In the genomic region with DNA sequence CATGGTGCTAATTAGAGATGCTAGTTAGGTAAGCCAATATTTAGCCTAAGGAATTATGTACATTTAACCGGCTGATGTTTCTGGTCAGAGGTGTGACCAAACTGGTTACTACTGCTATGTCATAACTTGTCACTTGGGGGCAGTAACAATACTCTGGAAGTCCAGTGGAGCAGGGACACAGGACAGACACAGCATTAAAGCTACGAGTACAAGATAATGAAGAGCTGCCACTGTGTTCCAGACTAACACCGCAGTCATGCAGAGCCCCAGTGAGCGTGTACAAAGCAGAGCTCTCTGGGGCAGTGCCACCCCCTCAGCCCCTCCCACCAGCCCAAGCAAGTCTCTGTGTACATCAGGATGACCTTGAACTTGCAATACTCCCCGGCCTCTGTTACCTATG, we compare ENCODE assay signal across 7 mouse cellular contexts. TPM values are rescaled to one million over a fixed set of nuclear protein-coding genes. Genes with fewer than 3 reads are reported as not detected.
DNase-seq lines count a peak whose midpoint lies in the region; ATAC-seq and TF ChIP-seq lines count a peak whose summit lies in the region.

No protein-coding gene starts in this region.

- no peaks in the 10 kb centered on the region for H3K4me1 ChIP-seq in limb, embryonic 14.5 days (ENCODE audit: control insufficient read depth, insufficient read depth, low read length)
- no peaks in the 10 kb centered on the region for H3K4me1 ChIP-seq in limb, embryonic 10.5 days
- H3K4me1 ChIP-seq in hindbrain, embryonic 12.5 days = no peaks in the 10 kb centered on the region
- no peaks in the 10 kb centered on the region for H3K4me1 ChIP-seq in thymus, adult 2 months (replicated peaks; ENCODE audit: control insufficient read depth, insufficient read depth, low read length)

- no peaks in the 10 kb centered on the region for H3K9me3 ChIP-seq in limb, embryonic 14.5 days (ENCODE audit: control insufficient read depth, low read length)
- no peaks in the 10 kb centered on the region for H3K9me3 ChIP-seq in limb, embryonic 10.5 days (replicated peaks)
- H3K9me3 ChIP-seq in hindbrain, embryonic 12.5 days (replicated peaks) = no peaks in the 10 kb centered on the region

- H3K9ac ChIP-seq in limb, embryonic 14.5 days (ENCODE audit: low read depth, low read length, severe bottlenecking) = no peak overlapping the region
- H3K9ac ChIP-seq in hindbrain, embryonic 12.5 days = no peak overlapping the region

- WGBS in limb, embryonic 14.5 days = 50% methylated on average over 5 of the region's 5 CpGs
- 70% methylated on average over 5 of the region's 5 CpGs for WGBS in limb, embryonic 10.5 days
- WGBS in hindbrain, embryonic 12.5 days = 53% methylated on average over 5 of the region's 5 CpGs
- WGBS in thymus, adult 2 months = 97% methylated on average over 5 of the region's 5 CpGs

- H3K36me3 ChIP-seq in limb, embryonic 14.5 days (ENCODE audit: control insufficient read depth, insufficient read depth, low read length) = peaks cover 42% of the 10 kb centered on the region
- no peaks in the 10 kb centered on the region for H3K36me3 ChIP-seq in limb, embryonic 10.5 days
- no peaks in the 10 kb centered on the region for H3K36me3 ChIP-seq in hindbrain, embryonic 12.5 days
- peaks cover 11% of the 10 kb centered on the region; the same call in 1 of the 2 replicates for H3K36me3 ChIP-seq in thymus, adult 2 months (ENCODE audit: control insufficient read depth, insufficient read depth, low read length)

- H3K27ac ChIP-seq in limb, embryonic 14.5 days (replicated peaks; ENCODE audit: low read depth, low read length) = no peak overlapping the region
- no peak overlapping the region for H3K27ac ChIP-seq in limb, embryonic 10.5 days
- H3K27ac ChIP-seq in hindbrain, embryonic 12.5 days = no peak overlapping the region
- no peak overlapping the region for H3K27ac ChIP-seq in thymus, adult 2 months (ENCODE audit: control insufficient read depth, insufficient read depth, low read length)

- peak; percentile 37 for DNase-seq in limb, embryonic 14.5 days (ENCODE audit: low spot score)
- no peak for DNase-seq in limb, embryonic 10.5 days (ENCODE audit: low spot score)
- DNase-seq in c-Kit-positive CD71-positive TER-119-negative erythroid progenitor cells, embryonic 14.5 days (ENCODE audit: low read depth) = peak; percentile 11
- no peak for DNase-seq in layer of hippocampus, adult 18-20 months (ENCODE audit: low spot score in 2 of 2)
- no peak for DNase-seq in thymus, adult 2 months

- no peak for ATAC-seq in limb, embryonic 14.5 days (ENCODE audit: low FRiP score, low read depth)
- ATAC-seq in hindbrain, embryonic 12.5 days (ENCODE audit: low FRiP score) = peak; percentile 66; the same call in 1 of the 2 replicates
- peak; percentile 49; the same call in 1 of the 2 replicates for ATAC-seq in megakaryocyte, adult 5-6 weeks (ENCODE audit: poor library complexity, severe bottlenecking)

- H3K27me3 ChIP-seq in limb, embryonic 14.5 days (ENCODE audit: control insufficient read depth, insufficient read depth, low read length) = no peaks in the 10 kb centered on the region
- H3K27me3 ChIP-seq in limb, embryonic 10.5 days (ENCODE audit: low read depth, poor library complexity, severe bottlenecking) = no peaks in the 10 kb centered on the region
- H3K27me3 ChIP-seq in hindbrain, embryonic 12.5 days = no peaks in the 10 kb centered on the region
- H3K27me3 ChIP-seq in thymus, adult 2 months (ENCODE audit: control insufficient read depth, insufficient read depth, low read length) = no peaks in the 10 kb centered on the region

- no peak overlapping the region for H3K4me3 ChIP-seq in limb, embryonic 14.5 days (replicated peaks; ENCODE audit: low read length)
- no peak overlapping the region for H3K4me3 ChIP-seq in limb, embryonic 10.5 days
- H3K4me3 ChIP-seq in hindbrain, embryonic 12.5 days = no peak overlapping the region
- H3K4me3 ChIP-seq in thymus, adult 2 months (ENCODE audit: control insufficient read depth, insufficient read depth, low read length) = no peak overlapping the region

- H3K4me2 ChIP-seq in limb, embryonic 14.5 days (replicated peaks; ENCODE audit: low read depth, low read length, severe bottlenecking) = no peak overlapping the region
- no peak overlapping the region for H3K4me2 ChIP-seq in hindbrain, embryonic 12.5 days (replicated peaks)

- TF ChIP-seq POLR2A in limb, embryonic 14.5 days (IDR thresholded peaks at IDR 0.05; ENCODE audit: borderline replicate concordance, extremely low read depth, insufficient read depth, insufficient read length) = no peak
- no peak for TF ChIP-seq POLR2A in thymus, adult 2 months (IDR thresholded peaks at IDR 0.05; ENCODE audit: control insufficient read depth, extremely low read depth, insufficient read depth, low read length, poor library complexity)

- TF ChIP-seq CTCF in thymus, adult 2 months (IDR thresholded peaks at IDR 0.05; ENCODE audit: borderline replicate concordance, control insufficient read depth, extremely low read depth, insufficient read depth, low read length, poor library complexity) = no peak

RNA-seq across cellular contexts. Expression of a gene that starts 10.3 kb away (rescaled TPM):
- polyA plus RNA-seq in limb, embryonic 14.5 days (2012; rRNA removed) = 1.0 and 1.2 TPM in 2 replicates
- 0.67 and 1.0 TPM in 2 replicates for polyA plus RNA-seq in limb, embryonic 14.5 days (2014; fragmentation: Nextera tagmentation; extraction: Ambion mirVana)
- 0.84 and 0.88 TPM in 2 replicates for polyA plus RNA-seq in limb, embryonic 10.5 days (2016; fragmentation: Nextera tagmentation; extraction: Ambion mirVana)
- 0.59 and 0.68 TPM in 2 replicates for polyA plus RNA-seq in hindbrain, embryonic 12.5 days (2016; fragmentation: Nextera tagmentation; extraction: Ambion mirVana)
- total RNA-seq in megakaryocyte, adult 5-6 weeks (2015) = 0.50 and 1.2 TPM in 2 replicates
- 0.66 and 7.1 TPM in 2 replicates for total RNA-seq in megakaryocyte, adult 5-6 weeks (2017)
- total RNA-seq in layer of hippocampus, adult 18-20 months (2021) = under 1 TPM in 1 of 2 experiments, not detected in 1; 0.32 TPM
- polyA plus RNA-seq in thymus, adult 2 months (2012; rRNA removed) = 0.18 and 0.35 TPM in 2 replicates

RNA-seq across cellular contexts. Expression of a gene that starts 48.4 kb away (rescaled TPM):
- polyA plus RNA-seq in limb, embryonic 14.5 days (2012; rRNA removed) = not detected in 2 replicates
- not detected in 2 replicates for polyA plus RNA-seq in limb, embryonic 14.5 days (2014; fragmentation: Nextera tagmentation; extraction: Ambion mirVana)
- polyA plus RNA-seq in limb, embryonic 10.5 days (2016; fragmentation: Nextera tagmentation; extraction: Ambion mirVana) = not detected in 2 replicates
- polyA plus RNA-seq in hindbrain, embryonic 12.5 days (2016; fragmentation: Nextera tagmentation; extraction: Ambion mirVana) = not detected in 2 replicates
- total RNA-seq in megakaryocyte, adult 5-6 weeks (2015) = not detected in 2 replicates
- total RNA-seq in megakaryocyte, adult 5-6 weeks (2017) = not detected in 2 replicates
- total RNA-seq in layer of hippocampus, adult 18-20 months (2021) = not detected
- polyA plus RNA-seq in thymus, adult 2 months (2012; rRNA removed) = 0.23 TPM in 1 of 2 replicates, not detected in the other

RNA-seq across cellular contexts. Expression of a gene that starts 56.4 kb away (rescaled TPM):
- 5.9 and 8.2 TPM in 2 replicates for polyA plus RNA-seq in limb, embryonic 14.5 days (2012; rRNA removed)
- 4.4 and 6.5 TPM in 2 replicates for polyA plus RNA-seq in limb, embryonic 14.5 days (2014; fragmentation: Nextera tagmentation; extraction: Ambion mirVana)
- 14.7 and 16.1 TPM in 2 replicates for polyA plus RNA-seq in limb, embryonic 10.5 days (2016; fragmentation: Nextera tagmentation; extraction: Ambion mirVana)
- 5.1 TPM in 1 of 2 replicates, not detected in the other for polyA plus RNA-seq in hindbrain, embryonic 12.5 days (2016; fragmentation: Nextera tagmentation; extraction: Ambion mirVana)
- 33.3 and 39.3 TPM in 2 replicates for total RNA-seq in megakaryocyte, adult 5-6 weeks (2015)
- total RNA-seq in megakaryocyte, adult 5-6 weeks (2017) = 25.7 and 55.3 TPM in 2 replicates
- 10 to 100 TPM; 32.2 to 36.8 TPM for total RNA-seq in layer of hippocampus, adult 18-20 months (2021)
- polyA plus RNA-seq in thymus, adult 2 months (2012; rRNA removed) = 9.7 and 11.5 TPM in 2 replicates

Comparison
In these comparisons a context has a peak if more than half of its experiments do, and no peak if none do; other contexts are left out.
1. DNase-seq: peak in limb, embryonic 14.5 days (single experiment) and c-Kit-positive CD71-positive TER-119-negative erythroid progenitor cells, embryonic 14.5 days (single experiment); none in limb, embryonic 10.5 days (single experiment), layer of hippocampus, adult 18-20 months (0 of 2) and thymus, adult 2 months (single experiment).